Mouse (Mus musculus) intestine, embryonic 16.5 days (tissue): ENCODE data around the gene Atf7. TPM values are rescaled to one million over a fixed set of nuclear protein-coding genes. Genes with fewer than 3 reads are reported as not detected.

Experiments used
- ATAC-seq: fragments of 200-750 bp; cut with Nextera tagmentation; 2 replicates; pipeline ENCODE4 v1.8.0; 2017; ENCODE audit warnings: moderate TSS enrichment, moderate library complexity
- H3K27ac ChIP-seq: fragments of 300-500 bp; sonication (generic); 2 replicates; pipeline ENCODE4 v1.5.1; 2014; ENCODE audit warnings: mild to moderate bottlenecking, low read length
- H3K27me3 ChIP-seq: fragments of 300-500 bp; sonication (generic); replicated peaks from 2 replicates; pipeline ENCODE4 v1.6.1; 2014; ENCODE audit warnings: low read length, control low read depth, mixed read lengths; ENCODE audit not compliant: control insufficient read depth, insufficient read depth
- H3K36me3 ChIP-seq: fragments of 300-500 bp; sonication (generic); 2 replicates; pipeline ENCODE4 v1.6.1; 2014; ENCODE audit warnings: low read length, control low read depth; ENCODE audit not compliant: control insufficient read depth, insufficient read depth
- H3K4me1 ChIP-seq: fragments of 300-500 bp; sonication (generic); 2 replicates; pipeline ENCODE4 v1.6.1; 2014; ENCODE audit warnings: low read length, control low read depth, mixed read lengths; ENCODE audit not compliant: control insufficient read depth, insufficient read depth
- H3K4me2 ChIP-seq: fragments of 300-500 bp; sonication (generic); 2 replicates; pipeline ENCODE4 v1.6.1; 2014; ENCODE audit warnings: low read depth, low read length, control low read depth
- H3K4me3 ChIP-seq: fragments of 300-500 bp; sonication (generic); 2 replicates; pipeline ENCODE4 v1.5.1; 2014; ENCODE audit warnings: mild to moderate bottlenecking, low read length
- H3K9ac ChIP-seq: fragments of 300-500 bp; sonication (generic); 2 replicates; pipeline ENCODE4 v1.6.1; 2014; ENCODE audit warnings: low read depth, low read length
- H3K9me3 ChIP-seq: fragments of 300-500 bp; sonication (generic); 2 replicates; pipeline ENCODE4 v1.6.1; 2016; ENCODE audit warnings: low read length, control low read depth; ENCODE audit not compliant: control insufficient read depth
- whole genome bisulfite sequencing: fragments of 180-500 bp; shearing (Covaris S2); extraction: QIAGEN DNeasy Blood & Tissue Kit; methylation state at CpG from one replicate; pipeline ENCODE4 v1.1.7; 2014; 5-methylcytosine and 5-hydroxymethylcytosine counted together
- polyA plus RNA-seq: library from polyadenylated mRNA; unstranded; fragments of >200 nt; fragmentation: Nextera tagmentation; extraction: Ambion mirVana; gene quantifications from 2 replicates; pipeline ENCODE4 v1.2.1, GENCODE M21; 2015

The Atf7 gene
- polyA plus RNA-seq, 1 experiment from 2014 or later, result 21.9 TPM

- peaks cover 25% of the 10 kb centered on the region for H3K36me3 ChIP-seq
- H3K9ac ChIP-seq, result no peak overlapping the region
- no peak overlapping the region for H3K27ac ChIP-seq
- H3K4me1 ChIP-seq, result no peaks in the 10 kb centered on the region
- H3K4me3 ChIP-seq, result no peak overlapping the region
- no peaks in the 10 kb centered on the region for H3K9me3 ChIP-seq
- 93% methylated on average over 3 of the region's 3 CpGs for WGBS
- H3K4me2 ChIP-seq, result no peak overlapping the region
- H3K27me3 ChIP-seq, result no peaks in the 10 kb centered on the region
- no peak for ATAC-seq
Observed at GRCm38 (mm10) chr15:102546246-102546645, 79.0 kb downstream of the Atf7 start.

GRCm38 (mm10) chr15:102544801-102545200, 80.5 kb downstream of the Atf7 start:
- Histone ChIP-seq H3K36me3 (peaks cover 25% of the 10 kb centered on the region), H3K4me1 (no peaks in the 10 kb centered on the region), H3K4me3 (no peak overlapping the region), H3K9me3 (no peaks in the 10 kb centered on the region), H3K9ac (no peak overlapping the region), H3K4me2 (no peak overlapping the region), H3K27ac (no peak overlapping the region), H3K27me3 (no peaks in the 10 kb centered on the region)
- WGBS, result 95% methylated on average over 4 of the region's 4 CpGs
- no peak for ATAC-seq

- no peaks in the 10 kb centered on the region for H3K27me3 ChIP-seq
Observed at GRCm38 (mm10) chr15:102533926-102534325, 91.3 kb downstream of the Atf7 start.

GRCm38 (mm10) chr15:102532106-102532900, 93.0 kb downstream of the Atf7 start:
- Histone ChIP-seq H3K9ac (no peak overlapping the region), H3K9me3 (no peaks in the 10 kb centered on the region), H3K27ac (no peak overlapping the region), H3K36me3 (peaks cover 15% of the 10 kb centered on the region), H3K4me3 (no peak overlapping the region), H3K4me1 (no peaks in the 10 kb centered on the region), H3K27me3 (no peaks in the 10 kb centered on the region), H3K4me2 (no peak overlapping the region)
- no peak for ATAC-seq
- WGBS, result 87% methylated on average over 3 of the region's 3 CpGs

More at GRCm38 (mm10) chr15:102533926-102534325, 91.3 kb downstream of the Atf7 start:
- ATAC-seq, result no peak
- Histone ChIP-seq H3K27ac (no peak overlapping the region), H3K4me3 (no peak overlapping the region), H3K4me2 (no peak overlapping the region), H3K9ac (no peak overlapping the region), H3K4me1 (no peaks in the 10 kb centered on the region), H3K36me3 (peaks cover 8% of the 10 kb centered on the region; the same call in 1 of the 2 replicates), H3K9me3 (no peaks in the 10 kb centered on the region)
- 91% methylated on average over 7 of the region's 7 CpGs for WGBS

- no peak overlapping the region for H3K4me2 ChIP-seq
- H3K36me3 ChIP-seq, result peaks cover 13% of the 10 kb centered on the region
- no peak overlapping the region for H3K9ac ChIP-seq
- no peak for ATAC-seq
- 81% methylated on average over 4 of the region's 4 CpGs for WGBS
- H3K4me3 ChIP-seq, result no peak overlapping the region
- H3K4me1 ChIP-seq, result no peaks in the 10 kb centered on the region
- no peak overlapping the region for H3K27ac ChIP-seq
- H3K9me3 ChIP-seq, result no peaks in the 10 kb centered on the region
- H3K27me3 ChIP-seq, result no peaks in the 10 kb centered on the region
Observed at GRCm38 (mm10) chr15:102531586-102531985, 93.7 kb downstream of the Atf7 start.

- no peak overlapping the region for H3K4me3 ChIP-seq
- ATAC-seq, result peak; percentile 21; the same call in 1 of the 2 replicates
- H3K4me2 ChIP-seq, result no peak overlapping the region
- 81% methylated on average over 4 of the region's 4 CpGs for WGBS
- no peak overlapping the region for H3K27ac ChIP-seq
- H3K27me3 ChIP-seq, result no peaks in the 10 kb centered on the region
- no peak overlapping the region for H3K9ac ChIP-seq
- H3K4me1 ChIP-seq, result no peaks in the 10 kb centered on the region
- peaks cover 10% of the 10 kb centered on the region for H3K36me3 ChIP-seq
- no peaks in the 10 kb centered on the region for H3K9me3 ChIP-seq
Observed at GRCm38 (mm10) chr15:102530566-102530965, 94.7 kb downstream of the Atf7 start.

GRCm38 (mm10) chr15:102528396-102528795, 96.9 kb downstream of the Atf7 start:
- no peaks in the 10 kb centered on the region for H3K27me3 ChIP-seq
- no peak overlapping the region for H3K9ac ChIP-seq
- H3K9me3 ChIP-seq, result no peaks in the 10 kb centered on the region
- WGBS, result 92% methylated on average over 1 of the region's 1 CpGs
- no peak overlapping the region for H3K27ac ChIP-seq
- H3K36me3 ChIP-seq, result peaks cover 16% of the 10 kb centered on the region
- H3K4me3 ChIP-seq, result no peak overlapping the region
- no peak for ATAC-seq
- no peaks in the 10 kb centered on the region for H3K4me1 ChIP-seq
- H3K4me2 ChIP-seq, result no peak overlapping the region

GRCm38 (mm10) chr15:102527936-102528335, 97.3 kb downstream of the Atf7 start:
- H3K36me3 ChIP-seq, result peaks cover 16% of the 10 kb centered on the region
- no peaks in the 10 kb centered on the region for H3K9me3 ChIP-seq
- H3K27ac ChIP-seq, result no peak overlapping the region
- ATAC-seq, result no peak
- H3K9ac ChIP-seq, result no peak overlapping the region
- no peaks in the 10 kb centered on the region for H3K27me3 ChIP-seq
- no peak overlapping the region for H3K4me2 ChIP-seq
- WGBS, result 72% methylated on average over 3 of the region's 3 CpGs
- H3K4me1 ChIP-seq, result no peaks in the 10 kb centered on the region
- H3K4me3 ChIP-seq, result no peak overlapping the region

- no peak for ATAC-seq
- Histone ChIP-seq H3K27me3 (no peaks in the 10 kb centered on the region), H3K4me1 (no peaks in the 10 kb centered on the region), H3K4me3 (no peak overlapping the region), H3K4me2 (no peak overlapping the region), H3K27ac (no peak overlapping the region), H3K9ac (no peak overlapping the region), H3K36me3 (peaks cover 16% of the 10 kb centered on the region), H3K9me3 (no peaks in the 10 kb centered on the region)
- 81% methylated on average over 6 of the region's 6 CpGs for WGBS
Observed at GRCm38 (mm10) chr15:102526111-102527002, 98.9 kb downstream of the Atf7 start.
